Mouse (Mus musculus): ENCODE results near the gene Elf2.

DNA sequence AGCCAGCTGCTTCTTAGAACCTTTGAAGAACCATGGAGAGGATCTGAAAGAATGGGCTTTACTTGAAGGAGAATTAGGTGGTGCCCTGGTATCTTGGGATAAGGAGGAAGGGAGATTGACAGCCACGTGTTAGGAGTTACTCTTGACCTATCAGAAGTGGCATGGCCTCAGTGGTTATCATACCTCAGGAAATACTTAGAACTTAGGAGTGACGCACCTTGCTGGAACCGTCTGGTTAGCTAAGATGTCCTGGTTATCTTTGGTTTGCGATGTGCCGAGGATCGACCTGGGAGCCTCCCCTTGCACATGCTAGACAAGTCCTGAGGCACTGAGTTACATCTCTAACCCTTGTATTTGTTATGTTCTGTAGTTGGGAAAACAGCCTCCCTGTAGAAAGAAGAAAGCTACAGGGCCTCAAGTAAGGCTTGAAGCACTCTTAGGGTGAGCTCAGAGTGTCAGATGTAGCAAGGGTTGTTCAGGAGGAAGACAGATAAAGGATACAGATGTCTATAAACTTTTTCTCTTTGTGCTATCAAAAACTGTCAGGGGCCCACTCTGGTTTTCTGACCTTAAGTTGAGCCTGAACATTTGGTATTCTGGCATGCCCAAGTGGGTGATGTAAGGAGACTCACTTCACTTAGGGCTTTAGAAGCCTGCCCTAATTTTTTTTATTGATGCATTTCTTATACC, 110.2 kb downstream of the Elf2 start:
- no peak for TF ChIP-seq FLI1 (IDR thresholded peaks at IDR 0.05; ENCODE audit: low read length)
- TF ChIP-seq GATA1 (IDR thresholded peaks at IDR 0.05; ENCODE audit: borderline replicate concordance, low read length), result no peak

Data from megakaryocyte, embryonic 14.5 days (primary cell).